Comparison of ENCODE assay signal across 14 mouse cellular contexts in genomic region chr2:119864484-119864883, GRCm38 (mm10). TPM values are rescaled to one million over a fixed set of nuclear protein-coding genes. Genes with fewer than 3 reads are reported as not detected.
DNase-seq lines count a peak whose midpoint lies in the region.
"Had no signal": no experiment of that assay in that cellular context is flagged by ENCODE, and none has a peak within 500 bp of the region (broad histone marks: within the 10 kb centered on the region; RNA-seq: fewer than 3 reads in every experiment).

No protein-coding gene starts in this region.

- DNase-seq in frontal cortex, adult 2 months (ENCODE audit: extremely low spot score in 1 of 2, low spot score in 1 of 2), result peak; percentile 33 to 57
- no peak for DNase-seq in frontal cortex, postnatal 25 days (ENCODE audit: low spot score in 2 of 2)
- peak; percentile 7 to 17 for DNase-seq in layer of hippocampus, adult 8-10 months (ENCODE audit: low spot score in 2 of 2)
- DNase-seq in layer of hippocampus, postnatal 10 days (ENCODE audit: low spot score in 2 of 2), result no peak
- DNase-seq in right cerebral cortex, adult 18-20 months, result peak; percentile 25
- DNase-seq in right cerebral cortex, postnatal 14 days, result no peak
- DNase-seq in adrenal gland, postnatal 4 days (ENCODE audit: low spot score in 2 of 2), result no peak
- DNase-seq: adrenal gland, postnatal 10 days; cerebellum, adult 18-20 months; cerebellum, adult 9-11 months; cerebellum, postnatal 36 days; gastrocnemius, postnatal 10 days; heart, adult 2 months; heart, postnatal 14 days had no signal

RNA-seq across cellular contexts. Expression of gene Mga, which starts 32.5 kb away (rescaled TPM):
- polyA plus RNA-seq in frontal cortex, adult 2 months (2012; rRNA removed), result 16.9 and 17.3 TPM in 2 replicates
- 10 to 100 TPM; 70.3 to 84.8 (median 75.3) TPM for total RNA-seq in layer of hippocampus, adult 8-10 months (2022)
- total RNA-seq in layer of hippocampus, postnatal 10 days (2021), result 10 to 100 TPM; 64.3 to 66.3 TPM
- total RNA-seq in adrenal gland, postnatal 4 days (2021), result 10 to 100 TPM; 56.9 to 58.7 TPM

Comparison
In these comparisons a context has a peak if more than half of its experiments do, and no peak if none do; other contexts are left out.
1. DNase-seq: peak in frontal cortex, adult 2 months (2 of 2), layer of hippocampus, adult 8-10 months (2 of 2) and right cerebral cortex, adult 18-20 months (single experiment); none in frontal cortex, postnatal 25 days (0 of 2), layer of hippocampus, postnatal 10 days (0 of 2), right cerebral cortex, postnatal 14 days (single experiment) and adrenal gland, postnatal 4 days (0 of 2).